Mouse (Mus musculus) thymus, postnatal 4 days (tissue): ENCODE measurements around the gene Slc25a36.

ENCODE experiments used
- DNase-seq: peaks from one replicate; pipeline ENCODE4 v3.0.0; 2021

Slc25a36 gene

GRCm38 (mm10) chr9:97110571-97111390 lies at the start of gene Slc25a36:
TSS of gene Slc25a36 (minus strand) at chr9:97111157.
- DNase-seq, result peak; percentile 98

- DNase-seq, result no peak
Measured at GRCm38 (mm10) chr9:97158412-97158811, 47.5 kb upstream of the Slc25a36 start.

GRCm38 (mm10) chr9:97155981-97156380 lies 45.0 kb upstream of the Slc25a36 start:
- no peak for DNase-seq

GRCm38 (mm10) chr9:97154956-97155355 lies 44.0 kb upstream of the Slc25a36 start:
- DNase-seq, result no peak

- no peak for DNase-seq
Measured at GRCm38 (mm10) chr9:97153006-97153405, 42.0 kb upstream of the Slc25a36 start.

GRCm38 (mm10) chr9:97147270-97147669 lies 36.3 kb upstream of the Slc25a36 start:
- DNase-seq, result no peak

GRCm38 (mm10) chr9:97145351-97145750 lies 34.4 kb upstream of the Slc25a36 start:
- DNase-seq, result no peak

GRCm38 (mm10) chr9:97143416-97143815 lies 32.5 kb upstream of the Slc25a36 start:
- DNase-seq, result no peak

- no peak for DNase-seq
Measured at GRCm38 (mm10) chr9:97142558-97142957, 31.6 kb upstream of the Slc25a36 start.

GRCm38 (mm10) chr9:97141723-97142122 lies 30.8 kb upstream of the Slc25a36 start:
- DNase-seq, result no peak

- no peak for DNase-seq
Measured at GRCm38 (mm10) chr9:97140145-97140932, 29.4 kb upstream of the Slc25a36 start.

GRCm38 (mm10) chr9:97137678-97138077 lies 26.7 kb upstream of the Slc25a36 start:
- DNase-seq, result no peak

- DNase-seq, result no peak
Measured at GRCm38 (mm10) chr9:97137116-97137515, 26.2 kb upstream of the Slc25a36 start.

- DNase-seq, result no peak
Measured at GRCm38 (mm10) chr9:97135866-97136265, 24.9 kb upstream of the Slc25a36 start.

- no peak for DNase-seq
Measured at GRCm38 (mm10) chr9:97133178-97133577, 22.2 kb upstream of the Slc25a36 start.

- DNase-seq, result no peak
Measured at GRCm38 (mm10) chr9:97130001-97130400, 19.0 kb upstream of the Slc25a36 start.

- no peak for DNase-seq
Measured at GRCm38 (mm10) chr9:97123934-97124692, 13.2 kb upstream of the Slc25a36 start.

- DNase-seq, result no peak
Measured at GRCm38 (mm10) chr9:97121432-97121831, 10.5 kb upstream of the Slc25a36 start.

- no peak for DNase-seq
Measured at GRCm38 (mm10) chr9:97114271-97114670, 3.3 kb upstream of the Slc25a36 start.

- DNase-seq, result no peak
Measured at GRCm38 (mm10) chr9:97113555-97113929, 2.6 kb upstream of the Slc25a36 start.

GRCm38 (mm10) chr9:97112797-97113554 lies 2.0 kb upstream of the Slc25a36 start:
- no peak for DNase-seq

GRCm38 (mm10) chr9:97112238-97112637 lies 1.3 kb upstream of the Slc25a36 start:
- no peak for DNase-seq

GRCm38 (mm10) chr9:97111506-97111905 lies 549 bp upstream of the Slc25a36 start:
- DNase-seq, result no peak
